ENCODE assay signal across 24 mouse cellular contexts in genomic region chr2:28301313-28301712, GRCm38 (mm10).
DNase-seq lines count a peak whose midpoint lies in the region; ATAC-seq and TF ChIP-seq lines count a peak whose summit lies in the region.
"Had no signal": no experiment of that assay in that cellular context is flagged by ENCODE, and none has a peak within 500 bp of the region (broad histone marks: within the 10 kb centered on the region; RNA-seq: fewer than 3 reads in every experiment).

No protein-coding gene starts in this region.

- WGBS in intestine, embryonic 14.5 days, result 19% methylated on average over 4 of the region's 4 CpGs
- WGBS in intestine, postnatal 0 days, result 25% methylated on average over 4 of the region's 4 CpGs
- 26% methylated on average over 4 of the region's 4 CpGs for WGBS in large intestine, adult 2 months

- no peaks in the 10 kb centered on the region for H3K27me3 ChIP-seq in intestine, embryonic 14.5 days (replicated peaks; ENCODE audit: control insufficient read depth, insufficient read depth, low read length)
- no peaks in the 10 kb centered on the region for H3K27me3 ChIP-seq in intestine, postnatal 0 days (replicated peaks; ENCODE audit: control insufficient read depth, insufficient read depth, low read length)
- H3K27me3 ChIP-seq: embryonic facial prominence, embryonic 15.5 days had no signal

- DNase-seq in intestine, embryonic 14.5 days (ENCODE audit: low spot score), result peak; percentile 61
- peak; percentile 64 for DNase-seq in forelimb bud, embryonic 11.5 days (ENCODE audit: low read depth, low spot score)
- DNase-seq in large intestine, adult 2 months (ENCODE audit: low read depth, low spot score), result peak; percentile 7
- DNase-seq in yolk sac, embryonic 10.5 days (ENCODE audit: low spot score), result peak; percentile 44
- DNase-seq in urinary bladder, postnatal 10 days (ENCODE audit: low spot score), result no peak
- DNase-seq in gastrocnemius, postnatal 14 days, result no peak
- DNase-seq: adrenal gland, adult 8-10 months; B cell, adult 2 months; cerebellum, adult 11 months; cerebellum, adult 8-10 months; cerebellum, postnatal 14 days; embryo, embryonic 11 days; heart, adult 18-20 months; heart, postnatal 10 days; heart, postnatal 4 days had no signal

- no peak overlapping the region for H3K4me3 ChIP-seq in intestine, embryonic 14.5 days (ENCODE audit: low read depth, low read length)
- H3K4me3 ChIP-seq in intestine, postnatal 0 days (ENCODE audit: low read depth, low read length), result no peak overlapping the region
- H3K4me3 ChIP-seq: embryonic facial prominence, embryonic 15.5 days; erythroblast, embryonic 14.5 days; forebrain, embryonic 10.5 days; heart, embryonic 10.5 days; hindbrain, embryonic 13.5 days had no signal

- no peak overlapping the region for H3K4me2 ChIP-seq in intestine, embryonic 14.5 days (ENCODE audit: low read length)
- no peak overlapping the region for H3K4me2 ChIP-seq in intestine, postnatal 0 days (replicated peaks; ENCODE audit: low read depth)
- H3K4me2 ChIP-seq: embryonic facial prominence, embryonic 15.5 days; hindbrain, embryonic 13.5 days had no signal

- no peak for ATAC-seq in intestine, embryonic 14.5 days (replicated peaks; ENCODE audit: low FRiP score, low TSS enrichment, low read depth)
- ATAC-seq in intestine, postnatal 0 days, result no peak
- ATAC-seq: CD4-positive, CD25-positive, alpha-beta regulatory T cell, adult 4 months; forebrain, embryonic 14.5 days had no signal

- intact Hi-C loops in gastrocnemius, postnatal 14 days (cut with DNase I; ENCODE audit: low total_unique reads), result no loop called here

- H3K4me1 ChIP-seq in intestine, embryonic 14.5 days (replicated peaks; ENCODE audit: control insufficient read depth, insufficient read depth, low read length), result peaks cover 10% of the 10 kb centered on the region
- no peaks in the 10 kb centered on the region for H3K4me1 ChIP-seq in intestine, postnatal 0 days (replicated peaks; ENCODE audit: control insufficient read depth, insufficient read depth, low read length)
- H3K4me1 ChIP-seq: heart, embryonic 10.5 days had no signal

- no peaks in the 10 kb centered on the region for H3K9me3 ChIP-seq in intestine, embryonic 14.5 days (ENCODE audit: control insufficient read depth, low read length)
- H3K9me3 ChIP-seq in intestine, postnatal 0 days (ENCODE audit: control insufficient read depth), result no peaks in the 10 kb centered on the region
- H3K9me3 ChIP-seq: embryonic facial prominence, embryonic 15.5 days; forebrain, embryonic 10.5 days; G1E; heart, embryonic 10.5 days; hindbrain, embryonic 13.5 days had no signal

- TF ChIP-seq CTCF in intestine, postnatal 0 days (IDR thresholded peaks at IDR 0.05; ENCODE audit: low read depth), result no peak

- no peaks in the 10 kb centered on the region for H3K36me3 ChIP-seq in intestine, embryonic 14.5 days (ENCODE audit: control insufficient read depth, insufficient read depth, low read length)
- H3K36me3 ChIP-seq in intestine, postnatal 0 days (ENCODE audit: control insufficient read depth, insufficient read depth), result no peaks in the 10 kb centered on the region
- H3K36me3 ChIP-seq: embryonic facial prominence, embryonic 15.5 days; forebrain, embryonic 10.5 days; G1E; heart, embryonic 10.5 days; hindbrain, embryonic 13.5 days had no signal

- H3K27ac ChIP-seq in intestine, embryonic 14.5 days (ENCODE audit: low read depth), result no peak overlapping the region
- H3K27ac ChIP-seq in intestine, postnatal 0 days (ENCODE audit: low read depth, low read length), result no peak overlapping the region
- H3K27ac ChIP-seq: embryonic facial prominence, embryonic 15.5 days; forebrain, embryonic 10.5 days; heart, embryonic 10.5 days; hindbrain, embryonic 13.5 days had no signal

- H3K9ac ChIP-seq in intestine, embryonic 14.5 days (ENCODE audit: low read length), result no peak overlapping the region
- no peak overlapping the region for H3K9ac ChIP-seq in intestine, postnatal 0 days (ENCODE audit: low read depth, low read length)
- H3K9ac ChIP-seq: embryonic facial prominence, embryonic 15.5 days; hindbrain, embryonic 13.5 days had no signal

Comparison
In these comparisons a context has a peak if more than half of its experiments do, and no peak if none do; other contexts are left out.
1. DNase-seq: peak in intestine, embryonic 14.5 days (single experiment), forelimb bud, embryonic 11.5 days (single experiment), large intestine, adult 2 months (single experiment) and yolk sac, embryonic 10.5 days (single experiment); none in urinary bladder, postnatal 10 days (single experiment) and gastrocnemius, postnatal 14 days (single experiment).